Mouse (Mus musculus) bone marrow, adult 2 months (tissue): ENCODE results near the gene F5. TPM values are rescaled to one million over a fixed set of nuclear protein-coding genes. Genes with fewer than 3 reads are reported as not detected.

ENCODE experiments used
- H3K27ac ChIP-seq: fragments of 200-500 bp; 2 replicates; pipeline ENCODE4 v1.5.1; 2012; ENCODE audit warnings: low read depth, mild to moderate bottlenecking, control low read depth, inconsistent platforms, low read length; ENCODE audit not compliant: control insufficient read depth, poor library complexity, insufficient read depth
- H3K4me1 ChIP-seq: fragments of 200-500 bp; 2 replicates; pipeline ENCODE4 v1.6.1; 2011; ENCODE audit warnings: low read length; ENCODE audit not compliant: control insufficient read depth, insufficient read depth
- H3K4me3 ChIP-seq: fragments of 200-500 bp; replicated peaks from 2 replicates; pipeline ENCODE3; 2011; ENCODE audit warnings: mild to moderate bottlenecking, low read depth, low read length, control low read depth; ENCODE audit not compliant: control insufficient read depth
- CTCF ChIP-seq: fragments of 200-500 bp; IDR thresholded peaks from 2 replicates; pipeline ENCODE4 v1.5.1; 2011; ENCODE audit warnings: low read length, control low read depth; ENCODE audit not compliant: control insufficient read depth, insufficient read depth
- POLR2A ChIP-seq: fragments of 200-500 bp; IDR thresholded peaks from 2 replicates; pipeline ENCODE4 v1.6.1; 2011; ENCODE audit warnings: low read depth, mild to moderate bottlenecking, control low read depth, low read length, borderline replicate concordance; ENCODE audit not compliant: control insufficient read depth
- WGBS: fragments of 180-500 bp; shearing (Covaris S2); methylation state at CpG from one replicate; pipeline ENCODE4 v1.1.7; 2018; 5-methylcytosine and 5-hydroxymethylcytosine counted together
- polyA plus RNA-seq: library from polyadenylated mRNA; stranded (reverse); fragments of >200 nt; gene quantifications from 2 replicates; pipeline ENCODE4 v1.2.4, GENCODE M21; 2011; ENCODE audit warnings: low replicate concordance; ENCODE audit not compliant: missing spikeins, insufficient read depth, insufficient read length

Gene F5
- polyA plus RNA-seq, 1 experiment: 21.8 TPM

GRCm38 (mm10) chr1:164233447-164233846 lies 81.8 kb downstream of the F5 start:
- no peak for TF ChIP-seq CTCF
- no peak for TF ChIP-seq POLR2A
- WGBS: 74% methylated on average over 1 of the region's 1 CpGs

GRCm38 (mm10) chr1:164235078-164235477 lies 83.4 kb downstream of the F5 start:
- WGBS: 80% methylated on average over 7 of the region's 7 CpGs
- no peak overlapping the region for H3K27ac ChIP-seq

More at GRCm38 (mm10) chr1:164233447-164233846, 81.8 kb downstream of the F5 start:
- Histone ChIP-seq H3K4me3 (no peak overlapping the region), H3K4me1 (no peaks in the 10 kb centered on the region), H3K27ac (no peak overlapping the region)

GRCm38 (mm10) chr1:164236078-164236477 lies 84.4 kb downstream of the F5 start:
- TF ChIP-seq POLR2A (no peak), CTCF (no peak)
- Histone ChIP-seq H3K4me3 (no peak overlapping the region), H3K4me1 (no peaks in the 10 kb centered on the region), H3K27ac (no peak overlapping the region)
- 70% methylated on average over 7 of the region's 7 CpGs for whole genome bisulfite sequencing

More at GRCm38 (mm10) chr1:164235078-164235477, 83.4 kb downstream of the F5 start:
- TF ChIP-seq POLR2A (no peak), CTCF (no peak)
- no peak overlapping the region for H3K4me3 ChIP-seq
- no peaks in the 10 kb centered on the region for H3K4me1 ChIP-seq

- WGBS: 70% methylated on average over 2 of the region's 2 CpGs
- H3K27ac ChIP-seq: no peak overlapping the region
- no peak overlapping the region for H3K4me3 ChIP-seq
- TF ChIP-seq POLR2A (no peak), CTCF (no peak)
- no peaks in the 10 kb centered on the region for H3K4me1 ChIP-seq
These were observed 89.9 kb downstream of the F5 start for GRCm38 (mm10) chr1:164241494-164241893.

GRCm38 (mm10) chr1:164242809-164243208 lies 91.2 kb downstream of the F5 start:
- Histone ChIP-seq H3K27ac (no peak overlapping the region), H3K4me1 (peaks cover 1% of the 10 kb centered on the region), H3K4me3 (no peak overlapping the region)
- WGBS: 78% methylated on average over 8 of the region's 8 CpGs
- no peak for TF ChIP-seq CTCF
- no peak for TF ChIP-seq POLR2A

GRCm38 (mm10) chr1:164247442-164247841 lies 95.8 kb downstream of the F5 start:
- 70% methylated on average over 8 of the region's 8 CpGs for WGBS
- H3K4me1 ChIP-seq: peaks cover 2% of the 10 kb centered on the region
- no peak overlapping the region for H3K4me3 ChIP-seq
- no peak overlapping the region for H3K27ac ChIP-seq
- no peak for TF ChIP-seq POLR2A

- TF ChIP-seq CTCF (no peak), POLR2A (no peak)
- 0 out of 2 replicates have a peak overlapping the region, but pooled peaks have one; percentile 11 for H3K27ac ChIP-seq
- WGBS: 15% methylated on average over 10 of the region's 10 CpGs
- peak overlapping the region; percentile 5 for H3K4me3 ChIP-seq
- peaks cover 2% of the 10 kb centered on the region for H3K4me1 ChIP-seq
These were observed 96.3 kb downstream of the F5 start for GRCm38 (mm10) chr1:164247971-164248370.

- TF ChIP-seq POLR2A: peak; percentile 79
- no peak for TF ChIP-seq CTCF
- under 1% methylated on average over 75 of the region's 79 CpGs for WGBS
- peak within 1 kb of the TSS; percentile 86 for H3K27ac ChIP-seq
- H3K4me3 ChIP-seq: peak within 1 kb of the TSS; percentile 98
- H3K4me1 ChIP-seq: peaks cover 2% of the 10 kb centered on the region
These were observed 97.1 kb downstream of the F5 start, which contains the start of gene Slc19a2 for GRCm38 (mm10) chr1:164248465-164249331. Gene Slc19a2, plus strand, starts transcription at chr1:164249046.

GRCm38 (mm10) chr1:164249332-164249711 lies 97.7 kb downstream of the F5 start:
- H3K4me3 ChIP-seq: peak overlapping the region; percentile 87
- H3K4me1 ChIP-seq: peaks cover 2% of the 10 kb centered on the region
- TF ChIP-seq POLR2A (no peak), CTCF (no peak)
- peak overlapping the region; percentile 80; the same call in 1 of the 2 replicates for H3K27ac ChIP-seq
- WGBS: under 1% methylated on average over 33 of the region's 33 CpGs
